Mouse (Mus musculus): Measurements from ENCODE around the gene Gm3591. TPM values are rescaled to one million over a fixed set of nuclear protein-coding genes. Genes with fewer than 3 reads are reported as not detected.
"Not testable (repeated sequence)": the region's sequence is repeated elsewhere in the genome, so short reads cannot be mapped to it uniquely, and the experiment has no call there.

The Gm3591 gene
- total RNA-seq (2021): not detected in 2 replicates
- long read RNA-seq: 0 reads

- not testable (repeated sequence) for DNase-seq
Observed at GRCm38 (mm10) chr14:6412382-6412781, at the start of gene Gm3591. Gene Gm3591, minus strand, starts transcription at chr14:6412482.

GRCm38 (mm10) chr14:6444511-6444910 lies 32.2 kb upstream of the Gm3591 start, which contains the start of gene Gm3594:
Gene Gm3594, minus strand, starts transcription at chr14:6444611.
- not testable (repeated sequence) for DNase-seq

GRCm38 (mm10) chr14:6440774-6441173 lies 28.5 kb upstream of the Gm3591 start:
- DNase-seq: not testable (repeated sequence)

DNA sequence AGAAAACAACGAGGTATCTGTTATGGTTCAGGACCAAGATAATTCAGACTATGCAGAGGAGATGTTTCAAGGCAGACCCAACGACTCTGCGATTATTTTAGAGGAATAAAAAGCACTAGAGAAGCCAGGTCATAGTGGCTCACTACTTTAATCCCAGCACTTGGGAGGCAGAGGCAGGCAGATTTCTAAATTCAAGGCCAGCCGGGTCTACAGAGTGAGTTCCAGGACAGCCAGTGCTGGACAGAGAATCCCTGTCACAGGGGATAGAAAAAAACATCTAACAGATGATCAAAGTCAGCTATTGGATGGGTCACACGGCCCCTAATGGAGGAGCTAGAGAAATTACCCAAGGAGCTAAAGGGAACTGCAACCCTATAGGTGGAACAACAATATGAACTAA lies 27.9 kb upstream of the Gm3591 start:
- DNase-seq: not testable (repeated sequence)

- peak; percentile 7 for DNase-seq
Observed at GRCm38 (mm10) chr14:6426766-6427165, 14.5 kb upstream of the Gm3591 start.

- not testable (repeated sequence) for DNase-seq
Observed at GRCm38 (mm10) chr14:6426353-6426752, 14.1 kb upstream of the Gm3591 start.

DNA sequence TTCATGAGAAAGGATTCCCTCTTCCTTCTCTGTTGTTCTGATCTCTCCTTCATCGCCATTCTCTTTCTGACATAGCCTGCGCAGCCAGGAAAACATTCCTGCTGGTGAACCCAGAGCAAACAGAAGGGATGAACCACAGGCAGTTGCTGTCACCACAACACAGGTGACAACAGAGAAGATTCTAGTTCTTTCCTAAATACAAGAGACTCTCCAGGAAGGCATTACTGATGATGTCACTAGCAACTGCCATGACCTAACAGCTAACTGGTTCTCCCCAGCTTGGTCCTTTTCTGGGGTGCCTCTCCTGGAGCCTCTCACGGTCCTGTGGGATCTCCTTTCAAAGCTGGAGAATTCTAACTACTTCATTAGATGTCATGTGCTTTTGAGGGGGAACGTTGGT lies 22.1 kb downstream of the Gm3591 start, which contains the start of gene Gm16440:
Gm16440 (minus strand) TSS at position 101 of the 400 bp plus-strand sequence.
- not testable (repeated sequence) for DNase-seq

Other genes starting within 250 kb of the Gm3591 start
- 0.18 TPM in 1 of 2 replicates, not detected in the other for gene Gm21560, start 193.2 kb downstream of the Gm3591 start, total RNA-seq (2021)
- 0.24 TPM in 1 of 2 replicates, not detected in the other for gene Gm3411, start 125.2 kb downstream of the Gm3591 start, total RNA-seq (2021)
- not detected in 2 replicates for gene Gm21103, start 107.6 kb downstream of the Gm3591 start, total RNA-seq (2021)
- gene Gm3618, start 68.8 kb downstream of the Gm3591 start, total RNA-seq (2021): not detected in 2 replicates
- not detected in 2 replicates for gene Gm16440, start 22.2 kb downstream of the Gm3591 start, total RNA-seq (2021)
- gene Gm3594, start 32.1 kb upstream of the Gm3591 start, total RNA-seq (2021): not detected in 2 replicates
- gene Gm8356, start 124.8 kb upstream of the Gm3591 start, total RNA-seq (2021): not detected in 2 replicates
- gene Gm3629, start 178.1 kb upstream of the Gm3591 start, total RNA-seq (2021): not detected in 2 replicates
- gene Gm3460, start 209.9 kb upstream of the Gm3591 start, total RNA-seq (2021): not detected in 2 replicates

Data from adrenal gland, postnatal 25 days (tissue).